Mouse (Mus musculus): Measurements from ENCODE around the gene Mroh7.
"Not testable (repeated sequence)": the region's sequence is repeated elsewhere in the genome, so short reads cannot be mapped to it uniquely, and the experiment has no call there.

Gene Mroh7

GRCm38 (mm10) chr4:106730814-106731213 is at the start of gene Mroh7:
Gene Mroh7, minus strand, starts transcription at chr4:106730925.
- DNase-seq: no peak

DNA sequence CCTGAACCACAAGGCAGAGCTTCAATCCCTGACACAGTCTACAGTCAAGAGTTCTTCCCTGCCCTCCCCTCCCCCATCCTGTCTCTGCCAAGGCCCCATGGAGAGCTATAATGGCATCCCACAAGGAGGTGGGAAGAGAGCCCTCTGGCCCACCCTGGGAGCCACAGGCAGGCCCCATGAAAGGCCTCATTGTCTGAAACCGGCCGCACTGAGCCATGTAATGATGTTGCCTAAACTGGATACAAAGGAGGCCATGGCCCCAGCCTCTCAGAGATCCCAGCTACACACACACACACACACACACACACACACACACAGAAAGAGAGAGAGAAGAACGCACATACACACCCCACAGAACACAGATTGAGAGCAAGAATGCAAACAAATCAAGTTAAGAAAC is 49.3 kb upstream of the Mroh7 start:
- DNase-seq: no peak

DNA sequence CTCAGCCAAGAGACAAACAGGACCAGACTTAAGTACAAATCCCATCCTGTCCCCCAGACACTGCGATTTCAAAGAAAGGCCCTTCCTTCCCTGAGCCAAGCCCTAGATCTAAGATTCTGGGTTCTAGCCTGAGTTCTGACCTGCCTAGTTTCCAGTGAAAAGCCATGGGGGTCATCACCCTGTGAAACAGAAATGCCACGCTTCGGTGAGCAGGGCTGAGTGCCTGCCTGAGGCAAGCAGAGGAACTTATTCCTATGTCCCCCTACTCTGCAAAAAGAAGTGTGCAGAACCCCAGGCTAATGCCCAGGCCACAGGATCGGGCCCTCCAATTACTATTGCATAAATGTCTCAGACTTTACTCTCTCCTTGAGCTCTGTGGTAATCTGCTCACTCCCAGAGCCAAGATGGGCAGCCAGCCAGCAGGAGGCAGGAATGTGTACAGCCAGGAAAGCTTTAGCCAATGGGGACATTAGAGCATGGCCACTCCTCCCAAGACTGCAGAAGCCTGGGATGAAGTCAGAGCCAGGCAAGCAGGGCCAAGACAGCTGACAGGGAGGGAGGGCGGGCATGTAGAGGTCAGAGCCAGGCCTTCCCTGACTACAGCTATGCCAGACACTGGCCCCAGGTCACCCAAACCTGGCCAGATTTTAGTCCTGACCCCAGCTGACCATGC is 47.5 kb upstream of the Mroh7 start:
- DNase-seq: peak; percentile 79

GRCm38 (mm10) chr4:106776998-106777397 is 46.3 kb upstream of the Mroh7 start:
- DNase-seq: peak; percentile 69

GRCm38 (mm10) chr4:106775767-106776166 is 45.0 kb upstream of the Mroh7 start:
- not testable (repeated sequence) for DNase-seq

DNA sequence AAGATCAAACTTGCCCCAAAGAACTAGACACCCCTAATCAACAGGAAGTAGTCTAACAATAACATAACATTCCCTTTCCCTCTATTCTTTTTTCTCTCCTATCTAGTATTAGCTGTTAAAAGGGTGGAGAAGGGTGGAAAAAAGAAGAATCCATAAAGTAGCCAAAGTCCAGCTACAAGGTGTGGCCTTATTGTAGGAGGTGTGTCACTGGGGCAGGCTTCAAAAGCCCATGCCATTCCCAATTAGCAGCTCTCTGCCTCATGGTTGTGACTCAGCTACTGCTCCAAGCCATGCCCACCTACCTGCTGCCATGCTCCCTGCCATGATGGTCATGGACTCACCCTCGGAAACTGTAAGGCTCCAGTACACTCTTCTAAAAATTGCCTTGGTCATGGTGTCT is 41.8 kb upstream of the Mroh7 start:
- no peak for DNase-seq

DNA sequence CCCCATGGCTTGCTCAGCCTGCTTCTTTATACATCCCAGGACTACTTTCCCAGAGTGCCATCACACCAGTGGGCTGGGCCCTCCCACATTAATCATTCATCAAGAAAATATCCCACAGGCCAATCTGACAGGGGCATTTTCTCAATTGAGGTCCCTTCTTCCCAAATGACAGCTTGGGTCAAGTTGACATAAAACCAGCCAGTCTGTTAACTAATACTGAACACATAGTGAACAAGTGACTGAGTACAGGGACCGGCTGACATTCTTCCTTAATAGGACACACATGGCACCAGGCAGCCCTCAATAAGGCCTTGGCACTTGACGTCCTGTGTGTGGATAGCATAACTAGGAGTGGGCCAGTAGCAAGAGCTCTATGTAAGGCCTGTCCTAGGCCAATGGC is 38.6 kb upstream of the Mroh7 start:
- no peak for DNase-seq

- DNase-seq: no peak
Measured at GRCm38 (mm10) chr4:106764166-106764565, 33.4 kb upstream of the Mroh7 start.

DNA sequence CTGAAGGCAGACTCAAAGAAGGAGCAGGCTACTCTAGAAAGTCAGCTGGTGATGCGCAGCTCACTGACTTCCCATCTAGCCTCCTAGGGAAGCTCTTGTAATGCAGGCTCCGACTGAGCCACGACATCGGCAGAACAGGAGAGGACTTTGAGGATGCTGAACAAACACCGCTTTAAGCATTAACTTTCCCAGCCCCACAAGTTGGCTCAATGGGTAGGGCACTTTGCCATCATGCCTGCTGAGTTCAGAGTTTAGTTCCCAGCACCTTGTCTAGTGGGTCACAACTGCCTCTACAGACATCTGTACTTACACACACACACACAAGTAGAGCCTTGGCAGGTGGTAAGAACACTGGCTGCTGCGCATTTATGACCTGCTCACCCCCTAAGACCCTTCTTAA is 21.0 kb upstream of the Mroh7 start:
- DNase-seq: no peak

- DNase-seq: peak; percentile 77
Measured at GRCm38 (mm10) chr4:106749699-106750098, 19.0 kb upstream of the Mroh7 start.

- no peak for DNase-seq
Measured at GRCm38 (mm10) chr4:106747001-106747580, 16.4 kb upstream of the Mroh7 start.

DNA sequence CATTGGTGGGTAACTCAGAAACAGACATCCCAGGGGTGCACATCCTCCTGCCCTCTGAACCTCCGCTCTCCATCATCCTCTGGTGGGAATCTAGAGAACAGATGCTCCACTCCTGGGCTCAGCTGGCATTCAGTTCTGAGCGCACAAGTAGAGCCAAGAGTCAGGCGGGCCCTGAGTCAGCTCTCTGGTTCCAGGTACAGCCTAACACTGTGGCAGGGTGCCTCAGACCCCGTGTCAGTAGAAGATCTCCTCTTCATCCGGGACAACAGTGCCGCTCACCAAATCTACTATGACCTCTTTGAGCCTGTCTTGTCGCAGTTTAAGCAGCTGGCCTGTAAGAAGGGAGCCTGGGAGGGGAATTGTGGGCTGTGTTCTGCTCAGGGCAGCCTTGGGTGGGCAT is 15.1 kb upstream of the Mroh7 start:
- DNase-seq: no peak

DNA sequence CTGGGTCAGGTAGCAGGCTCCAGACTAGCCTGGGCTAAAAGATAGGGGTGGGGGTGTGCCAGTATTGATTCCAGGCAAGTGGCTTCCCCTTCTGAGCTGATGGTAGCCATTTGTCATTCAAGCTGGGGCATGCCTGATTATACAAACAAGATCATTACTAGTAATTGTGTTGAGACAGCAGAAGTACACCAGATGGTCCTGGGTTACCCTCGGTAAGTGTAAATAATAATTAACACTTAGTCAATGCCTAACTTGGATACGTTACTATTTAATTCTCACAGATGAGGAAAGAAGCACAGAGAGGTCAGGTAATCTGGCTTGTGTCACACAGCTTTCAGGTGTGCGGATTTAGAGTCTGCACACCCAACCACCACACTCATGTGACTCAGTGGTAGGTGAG is 7.2 kb upstream of the Mroh7 start:
- DNase-seq: no peak

- not testable (repeated sequence) for DNase-seq
Measured at GRCm38 (mm10) chr4:106736884-106737283, 6.2 kb upstream of the Mroh7 start.

- no peak for DNase-seq
Measured at GRCm38 (mm10) chr4:106733636-106734035, 2.9 kb upstream of the Mroh7 start, which contains the start of gene Fam151a. Gene Fam151a, plus strand, starts transcription at chr4:106733889.

DNA sequence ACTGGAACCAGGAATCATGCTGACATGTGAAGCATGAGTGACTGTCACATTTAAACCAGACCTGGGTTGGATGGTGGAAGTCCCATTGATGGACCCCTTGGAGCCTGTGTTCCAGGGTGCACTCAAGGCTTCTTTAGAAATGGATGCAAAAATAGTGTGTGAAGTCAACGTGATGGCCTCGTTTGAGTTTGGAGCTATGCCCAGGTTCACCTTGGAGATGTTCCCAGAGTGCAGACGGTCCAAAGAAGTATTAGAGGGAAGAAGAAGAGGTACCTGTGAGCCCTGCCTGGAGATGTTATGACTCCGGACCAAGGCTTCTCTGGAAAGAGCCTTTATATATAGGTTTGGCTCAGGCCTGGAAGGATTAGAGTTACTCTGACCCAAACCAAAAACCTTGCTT is 10.1 kb downstream of the Mroh7 start:
- no peak for DNase-seq

- DNase-seq: no peak
Measured at GRCm38 (mm10) chr4:106713622-106714021, 17.1 kb downstream of the Mroh7 start.

DNA sequence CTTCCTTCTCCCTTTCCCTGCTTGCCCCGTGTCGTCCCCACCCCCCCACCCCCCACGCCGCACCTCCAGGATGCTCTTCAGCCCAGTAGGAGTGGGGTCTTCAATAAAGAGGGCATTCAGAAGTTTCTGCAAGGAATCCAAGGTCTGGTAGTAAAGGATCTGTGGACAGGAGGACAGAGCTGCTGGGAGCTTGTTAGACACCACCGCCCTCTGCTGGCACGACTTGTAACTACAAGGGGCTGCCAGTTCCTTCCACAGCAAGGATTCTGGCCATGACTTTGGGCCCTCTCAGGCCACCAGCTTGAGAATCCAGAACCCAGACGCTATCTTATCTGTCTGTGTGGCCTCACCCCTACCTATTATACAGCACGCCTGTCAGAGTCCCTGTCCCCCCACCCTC is 22.3 kb downstream of the Mroh7 start:
- peak; percentile 77 for DNase-seq

DNA sequence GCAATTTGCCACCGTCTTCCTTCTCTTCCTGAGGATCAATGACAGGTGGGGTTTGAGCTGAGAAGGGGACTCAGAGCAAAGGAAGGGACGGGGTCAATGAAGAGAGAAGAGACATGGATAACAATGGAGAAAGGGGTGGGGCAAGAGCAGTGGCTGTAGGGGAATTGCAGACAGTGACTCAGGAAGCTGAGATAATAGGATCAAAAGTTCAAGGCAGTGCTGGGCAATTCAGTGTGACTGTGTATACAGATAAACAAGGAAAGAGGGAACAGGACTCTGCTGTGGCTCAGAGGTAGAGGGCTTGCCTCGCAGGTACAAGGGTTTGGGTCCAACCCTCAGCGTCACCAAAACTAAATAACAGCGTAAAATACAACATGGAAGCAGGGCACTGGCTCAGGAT is 22.8 kb downstream of the Mroh7 start:
- no peak for DNase-seq

- DNase-seq: no peak
Measured at GRCm38 (mm10) chr4:106705096-106705665, 25.5 kb downstream of the Mroh7 start.

GRCm38 (mm10) chr4:106704416-106704815 is 26.3 kb downstream of the Mroh7 start:
- peak; percentile 76 for DNase-seq

DNA sequence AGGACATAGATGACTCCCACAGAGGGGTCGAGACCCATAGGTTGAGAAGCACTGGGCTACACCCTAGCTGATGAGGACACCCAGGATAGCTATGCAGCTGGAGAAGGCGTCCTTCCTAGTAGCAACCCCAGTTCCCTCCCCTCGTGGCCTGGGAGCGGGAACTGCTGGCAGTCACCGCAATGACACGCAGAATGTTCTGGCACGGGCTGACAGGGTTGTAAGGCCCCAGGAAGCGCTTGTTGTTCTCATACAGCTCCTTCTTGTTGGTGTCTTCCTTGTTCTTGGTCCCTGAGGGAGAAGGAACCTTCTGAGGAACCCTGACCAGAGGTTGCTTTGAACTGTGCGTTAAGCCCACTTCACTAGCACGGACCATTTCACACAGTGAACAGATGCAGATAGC is 26.8 kb downstream of the Mroh7 start:
- DNase-seq: no peak

DNA sequence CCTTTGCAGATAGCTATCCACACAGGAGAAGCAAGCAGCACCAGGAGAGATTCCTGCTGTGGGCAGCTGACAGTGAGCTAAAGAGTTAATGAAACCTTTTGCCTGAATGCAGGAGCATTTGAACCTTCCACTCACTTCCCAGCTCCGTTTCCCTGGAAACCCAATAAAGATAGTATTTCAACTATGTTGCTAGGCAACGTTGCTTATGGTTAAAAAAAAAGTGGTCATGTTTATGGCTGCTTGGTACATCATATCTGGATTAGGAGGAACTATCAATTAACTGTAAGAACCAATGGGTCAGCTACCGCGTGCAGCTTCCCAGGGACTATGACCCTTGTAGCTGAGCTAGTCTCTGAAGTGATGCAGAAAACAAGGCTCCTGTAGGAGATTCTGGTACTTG is 29.9 kb downstream of the Mroh7 start:
- no peak for DNase-seq

DNA sequence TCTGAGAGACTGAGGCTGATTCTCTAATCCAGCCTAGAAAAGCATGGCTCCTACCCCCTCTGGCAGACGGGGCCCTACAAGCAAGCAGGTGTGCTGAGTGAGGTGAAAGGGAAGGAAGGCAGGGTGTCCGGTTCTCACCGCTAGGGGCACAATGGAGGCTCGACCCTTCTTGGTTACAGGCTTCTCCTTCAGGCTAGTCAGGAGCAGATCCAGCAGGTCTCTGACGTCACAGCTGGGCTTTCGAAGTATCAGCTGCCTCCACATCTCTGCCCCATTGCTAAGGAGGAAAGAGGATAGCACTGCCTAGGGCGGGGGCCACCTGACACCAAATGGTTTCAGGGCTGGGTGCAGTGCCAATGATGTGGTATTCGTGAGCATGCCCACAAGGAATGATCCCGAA is 30.7 kb downstream of the Mroh7 start:
- peak; percentile 44 for DNase-seq
